Mouse (Mus musculus) embryonic facial prominence, embryonic 14.5 days (tissue): Measurements from ENCODE around the gene Apln. TPM values are rescaled to one million over a fixed set of nuclear protein-coding genes. Genes with fewer than 3 reads are reported as not detected.

Experiments
- ATAC-seq: fragments of 200-750 bp; cut with Nextera tagmentation; 2 replicates; pipeline ENCODE4 v1.8.0; 2017; ENCODE audit warnings: low read depth, moderate number of reproducible peaks, moderate TSS enrichment
- DNase-seq: peaks from one replicate; pipeline ENCODE4 v3.0.0-alpha.2; 2015; ENCODE audit warnings: low spot score
- H3K27ac ChIP-seq: fragments of 300-500 bp; sonication (generic); replicated peaks from 2 replicates; pipeline ENCODE4 v1.5.1; 2014; ENCODE audit warnings: low read depth, mild to moderate bottlenecking, low read length, moderate library complexity
- H3K27me3 ChIP-seq: fragments of 300-500 bp; sonication (generic); replicated peaks from 2 replicates; pipeline ENCODE4 v1.6.1; 2014; ENCODE audit warnings: low read length; ENCODE audit not compliant: control insufficient read depth, insufficient read depth
- H3K36me3 ChIP-seq: fragments of 300-500 bp; sonication (generic); 2 replicates; pipeline ENCODE4 v1.6.1; 2014; ENCODE audit warnings: low read length, mixed read lengths; ENCODE audit not compliant: control insufficient read depth, insufficient read depth
- H3K4me1 ChIP-seq: fragments of 300-500 bp; sonication (generic); 2 replicates; pipeline ENCODE4 v1.6.1; 2014; ENCODE audit warnings: antibody characterized with exemption, low read length; ENCODE audit not compliant: control insufficient read depth, insufficient read depth
- H3K4me2 ChIP-seq: fragments of 300-500 bp; sonication (generic); 2 replicates; pipeline ENCODE4 v1.6.1; 2014; ENCODE audit warnings: low read depth, mild to moderate bottlenecking, low read length, moderate library complexity, mixed read lengths
- H3K4me3 ChIP-seq: fragments of 300-500 bp; sonication (generic); 2 replicates; pipeline ENCODE4 v1.5.1; 2014; ENCODE audit warnings: low read depth, mild to moderate bottlenecking, low read length
- H3K9ac ChIP-seq: fragments of 300-500 bp; sonication (generic); 2 replicates; pipeline ENCODE4 v1.6.1; 2014; ENCODE audit warnings: low read depth, mild to moderate bottlenecking, low read length, moderate library complexity, mixed read lengths
- H3K9me3 ChIP-seq: fragments of 300-500 bp; sonication (generic); 2 replicates; pipeline ENCODE4 v1.6.1; 2016; ENCODE audit warnings: low read length; ENCODE audit not compliant: control insufficient read depth
- WGBS: fragments of 180-500 bp; shearing (Covaris S2); extraction: QIAGEN DNeasy Blood & Tissue Kit; methylation state at CpG from one replicate; pipeline ENCODE4 v1.1.7; 2014; 5-methylcytosine and 5-hydroxymethylcytosine counted together
- polyA plus RNA-seq: library from polyadenylated mRNA; unstranded; fragments of >200 nt; fragmentation: Nextera tagmentation; extraction: Ambion mirVana; gene quantifications from 2 replicates; pipeline ENCODE4 v1.2.1, GENCODE M21; 2014

Gene Apln
- 10.6 and 11.4 TPM in 2 replicates for polyA plus RNA-seq

DNA sequence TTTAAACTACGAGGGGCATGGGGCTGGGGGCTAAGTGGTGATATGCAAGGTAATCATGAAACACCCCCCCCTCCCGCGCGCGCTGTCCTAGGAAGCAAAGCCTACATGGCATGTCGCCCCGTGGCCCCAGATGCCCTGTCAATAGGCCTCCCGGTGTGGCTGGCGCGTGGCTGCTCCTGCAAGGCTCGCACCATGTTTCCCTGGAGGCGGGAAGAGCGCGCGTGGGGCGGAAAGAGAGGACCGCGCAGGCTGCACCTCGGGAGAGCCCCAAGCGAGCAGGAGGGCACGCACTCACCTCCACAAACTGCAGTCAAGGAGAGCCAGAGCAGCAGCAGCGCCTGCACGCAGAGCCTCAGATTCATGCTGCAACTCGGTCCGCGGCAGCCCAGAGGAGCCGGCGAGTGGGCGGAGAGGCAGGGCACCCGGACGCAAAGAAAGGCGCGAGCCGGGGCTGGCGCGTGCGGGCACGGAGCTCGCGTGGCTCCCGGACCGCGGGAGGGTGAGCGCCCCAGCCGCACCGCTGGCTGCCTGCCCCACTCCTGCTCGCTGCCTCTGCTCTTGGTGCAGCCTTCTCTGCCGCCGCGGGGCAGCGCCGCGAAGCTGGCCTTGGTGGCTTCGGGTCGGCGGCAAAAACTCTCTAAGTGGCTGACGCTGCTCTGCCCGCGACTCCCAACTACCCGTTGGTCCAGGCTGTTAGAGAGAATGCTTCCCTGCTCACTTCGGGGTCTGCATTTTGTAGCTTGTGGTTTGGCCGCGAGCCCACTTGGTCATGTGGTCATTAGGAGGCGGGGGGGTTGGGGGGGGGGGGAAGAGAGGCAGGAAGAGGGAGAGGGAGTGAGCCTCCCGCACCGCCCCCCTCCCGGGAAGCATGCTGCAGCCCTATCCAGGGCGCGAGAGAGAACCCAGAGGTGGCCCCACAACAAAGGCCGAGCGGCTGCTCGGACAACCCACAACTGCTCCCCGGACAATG lies at the start of gene Apln:
Apln (minus strand) TSS at position 710 of the 970 bp plus-strand sequence.
- no peaks in the 10 kb centered on the region for H3K4me1 ChIP-seq
- peak within 1 kb of the TSS; percentile 44 for H3K27ac ChIP-seq
- H3K9me3 ChIP-seq: no peaks in the 10 kb centered on the region
- H3K36me3 ChIP-seq: no peaks in the 10 kb centered on the region
- peak within 1 kb of the TSS; percentile 49 for H3K4me3 ChIP-seq
- ATAC-seq (peak; percentile 82), DNase-seq (peak; percentile 59)
- peaks cover 6% of the 10 kb centered on the region for H3K27me3 ChIP-seq
- peak within 1 kb of the TSS; percentile 68 for H3K4me2 ChIP-seq
- peak within 1 kb of the TSS; percentile 66 for H3K9ac ChIP-seq
- whole genome bisulfite sequencing: 26% methylated on average over 41 of the region's 73 CpGs

DNA sequence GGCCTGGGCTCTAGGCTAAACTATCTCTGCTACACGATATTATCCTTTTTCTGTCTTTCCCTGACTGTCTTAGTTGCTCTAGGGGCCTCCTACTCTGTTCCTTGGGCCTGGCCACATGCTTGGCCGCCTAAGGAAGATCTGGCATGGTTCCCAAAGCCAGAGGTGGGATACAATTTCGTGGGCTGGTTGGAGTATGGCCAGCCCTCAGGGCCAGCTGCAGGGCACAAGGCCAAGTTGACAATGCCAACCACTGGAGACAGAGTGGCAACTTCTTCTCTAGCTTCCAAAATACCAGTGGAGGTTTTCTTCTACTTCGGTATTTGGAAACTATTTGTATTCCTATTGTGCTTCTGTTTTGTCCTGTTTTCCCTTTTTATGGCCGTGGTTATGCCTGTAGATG lies 47.7 kb upstream of the Apln start:
- DNase-seq: peak; percentile 26
- no peaks in the 10 kb centered on the region for H3K9me3 ChIP-seq

DNA sequence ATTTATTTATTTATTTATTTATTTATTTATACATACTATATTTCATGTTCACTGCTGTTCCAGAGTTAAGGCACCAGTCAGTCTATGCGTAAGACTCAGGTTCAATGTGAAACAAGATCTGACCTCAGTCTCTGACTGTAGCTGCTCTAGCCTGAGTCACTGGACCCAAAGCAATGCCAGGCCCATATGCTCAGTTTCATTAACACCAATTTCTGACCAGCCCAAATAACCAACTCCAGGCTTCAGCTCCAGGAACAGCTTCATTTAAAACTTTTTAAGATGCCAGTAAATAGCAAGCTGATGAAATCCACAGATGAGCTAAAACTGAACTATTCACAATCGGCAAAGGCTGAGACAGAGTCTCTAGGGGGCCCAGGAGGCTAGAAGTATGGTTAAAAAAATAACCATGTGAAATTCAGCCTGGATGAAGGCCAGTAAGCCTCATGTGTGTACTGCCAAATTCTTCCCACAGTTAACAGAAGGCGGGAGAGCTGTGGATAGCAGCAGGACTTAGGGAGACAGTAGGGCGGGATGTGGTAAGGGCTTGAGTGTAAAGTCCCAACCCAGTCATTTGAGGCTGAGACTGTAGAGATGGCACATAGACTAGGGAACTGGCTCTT lies 42.3 kb upstream of the Apln start:
- Histone ChIP-seq H3K27me3 (no peaks in the 10 kb centered on the region; the same call in 1 of the 2 replicates), H3K9me3 (no peaks in the 10 kb centered on the region), H3K27ac (no peak overlapping the region), H3K4me3 (no peak overlapping the region), H3K4me2 (no peak overlapping the region), H3K36me3 (no peaks in the 10 kb centered on the region), H3K9ac (no peak overlapping the region), H3K4me1 (0 out of 2 replicates have a peak, but pooled peaks cover 4% of the 10 kb centered on the region)
- DNase-seq (peak; percentile 79), ATAC-seq (peak; percentile 47; the same call in 1 of the 2 replicates)
- 59% methylated on average over 4 of the region's 4 CpGs for WGBS

More for the DNA sequence above, 47.7 kb upstream of the Apln start:
- Histone ChIP-seq H3K4me1 (0 out of 2 replicates have a peak, but pooled peaks cover 2% of the 10 kb centered on the region), H3K4me2 (no peak overlapping the region), H3K27me3 (no peaks in the 10 kb centered on the region), H3K4me3 (no peak overlapping the region), H3K9ac (no peak overlapping the region), H3K27ac (no peak overlapping the region; the same call in 1 of the 2 replicates), H3K36me3 (no peaks in the 10 kb centered on the region)
- ATAC-seq: no peak
- 47% methylated on average over 5 of the region's 5 CpGs for WGBS

DNA sequence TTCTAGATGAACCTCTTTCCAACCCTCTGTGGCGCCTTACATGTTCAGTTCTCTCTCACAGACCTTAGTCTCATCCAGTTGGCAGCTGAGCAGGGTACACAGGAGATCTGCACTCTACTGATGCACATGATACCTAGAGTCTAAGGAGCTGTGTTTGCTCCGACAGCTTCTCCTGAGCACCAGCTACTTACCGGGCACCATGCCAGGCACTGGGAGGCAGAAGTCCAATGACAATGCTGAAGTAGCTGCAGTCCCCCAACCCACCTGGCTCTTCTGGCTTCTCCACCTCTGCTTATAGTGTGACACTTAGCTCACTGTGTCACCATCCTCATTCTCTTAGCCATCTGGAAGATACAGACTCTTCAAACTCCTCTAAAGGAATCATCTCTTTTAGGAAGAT lies 40.0 kb upstream of the Apln start:
- Histone ChIP-seq H3K36me3 (no peaks in the 10 kb centered on the region), H3K4me1 (0 out of 2 replicates have a peak, but pooled peaks cover 4% of the 10 kb centered on the region), H3K9me3 (no peaks in the 10 kb centered on the region), H3K4me2 (no peak overlapping the region), H3K4me3 (no peak overlapping the region), H3K27me3 (peaks cover 4% of the 10 kb centered on the region; the same call in 1 of the 2 replicates), H3K9ac (no peak overlapping the region), H3K27ac (no peak overlapping the region)
- WGBS: 88% methylated on average over 3 of the region's 3 CpGs
- ATAC-seq (no peak), DNase-seq (no peak)

DNA sequence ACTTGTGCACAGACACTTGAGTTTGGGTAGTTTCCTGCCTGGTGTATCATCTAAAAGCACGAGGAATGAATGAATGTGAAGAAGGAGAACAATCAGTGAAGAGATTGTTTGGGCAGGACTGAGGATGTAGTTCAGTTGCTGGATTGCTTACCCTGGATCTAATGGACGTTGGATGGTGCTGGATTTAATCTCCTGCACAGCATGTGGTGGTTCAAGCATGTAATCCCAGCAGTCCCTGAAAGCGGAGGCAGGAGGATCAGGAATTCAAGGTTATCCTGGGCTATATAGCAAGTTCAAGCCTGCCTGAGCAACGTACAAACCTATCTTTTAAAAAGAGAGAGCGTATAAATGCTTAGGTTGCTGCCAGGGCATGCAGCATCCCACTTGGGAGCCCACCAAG lies 37.7 kb upstream of the Apln start:
- WGBS: 32% methylated on average over 5 of the region's 5 CpGs
- Histone ChIP-seq H3K27me3 (peaks cover 4% of the 10 kb centered on the region; the same call in 1 of the 2 replicates), H3K27ac (no peak overlapping the region), H3K4me2 (no peak overlapping the region), H3K9ac (no peak overlapping the region), H3K4me1 (0 out of 2 replicates have a peak, but pooled peaks cover 3% of the 10 kb centered on the region), H3K9me3 (no peaks in the 10 kb centered on the region), H3K36me3 (no peaks in the 10 kb centered on the region), H3K4me3 (no peak overlapping the region)
- ATAC-seq (no peak), DNase-seq (no peak)

DNA sequence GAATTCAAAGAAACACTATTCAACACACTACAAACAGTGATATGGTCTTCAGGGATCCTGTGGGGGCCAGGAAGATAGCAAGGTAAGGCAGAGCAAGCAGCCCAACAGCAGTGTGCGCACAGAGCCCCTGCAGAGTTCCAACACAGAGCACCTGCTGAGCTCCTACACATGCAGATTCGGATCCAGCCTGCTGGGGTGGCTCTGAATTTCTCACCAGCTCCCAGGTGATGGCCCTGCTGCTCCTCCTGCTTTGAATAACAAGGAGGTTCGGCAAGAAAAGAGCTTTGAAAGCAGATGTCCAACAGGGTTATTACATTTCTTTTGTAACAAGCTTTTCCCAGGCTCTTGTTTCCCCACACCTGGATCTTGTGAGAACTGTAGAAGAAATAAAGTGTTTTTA lies 37.3 kb upstream of the Apln start:
- no peak for DNase-seq

DNA sequence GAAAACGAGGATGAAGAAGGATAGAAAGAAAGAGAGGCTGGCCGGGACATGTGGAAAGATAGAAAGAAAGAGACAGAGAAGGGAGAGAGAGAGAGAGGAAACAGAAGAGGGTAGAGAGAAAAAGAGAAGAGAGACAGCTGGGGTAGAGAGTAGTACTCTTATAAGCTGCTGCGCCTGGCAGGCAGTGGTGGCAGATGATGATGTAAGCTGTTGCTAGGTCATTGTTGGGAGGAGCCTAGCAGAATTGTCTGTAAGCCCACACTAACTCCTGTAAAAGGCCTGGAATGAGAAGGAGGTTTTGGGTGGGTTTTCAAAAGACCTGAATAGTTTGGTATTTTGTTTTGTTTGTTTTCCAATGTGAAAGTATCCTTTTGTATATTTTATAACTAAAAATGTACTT lies 32.2 kb upstream of the Apln start:
- WGBS: 76% methylated on average over 3 of the region's 3 CpGs
- H3K9ac ChIP-seq: no peak overlapping the region
- H3K9me3 ChIP-seq: no peaks in the 10 kb centered on the region
- no peak overlapping the region for H3K4me3 ChIP-seq
- ATAC-seq: no peak
- 0 out of 2 replicates have a peak, but pooled peaks cover 4% of the 10 kb centered on the region for H3K27me3 ChIP-seq
- no peaks in the 10 kb centered on the region for H3K36me3 ChIP-seq
- DNase-seq: peak; percentile 8
- no peak overlapping the region for H3K4me2 ChIP-seq
- no peak overlapping the region for H3K27ac ChIP-seq
- no peaks in the 10 kb centered on the region for H3K4me1 ChIP-seq

More for the DNA sequence above, 37.3 kb upstream of the Apln start:
- ATAC-seq: no peak
- Histone ChIP-seq H3K9me3 (no peaks in the 10 kb centered on the region), H3K27ac (no peak overlapping the region), H3K4me1 (no peaks in the 10 kb centered on the region), H3K36me3 (no peaks in the 10 kb centered on the region), H3K4me2 (no peak overlapping the region), H3K4me3 (no peak overlapping the region), H3K27me3 (peaks cover 4% of the 10 kb centered on the region; the same call in 1 of the 2 replicates), H3K9ac (no peak overlapping the region)
- 26% methylated on average over 3 of the region's 3 CpGs for WGBS

DNA sequence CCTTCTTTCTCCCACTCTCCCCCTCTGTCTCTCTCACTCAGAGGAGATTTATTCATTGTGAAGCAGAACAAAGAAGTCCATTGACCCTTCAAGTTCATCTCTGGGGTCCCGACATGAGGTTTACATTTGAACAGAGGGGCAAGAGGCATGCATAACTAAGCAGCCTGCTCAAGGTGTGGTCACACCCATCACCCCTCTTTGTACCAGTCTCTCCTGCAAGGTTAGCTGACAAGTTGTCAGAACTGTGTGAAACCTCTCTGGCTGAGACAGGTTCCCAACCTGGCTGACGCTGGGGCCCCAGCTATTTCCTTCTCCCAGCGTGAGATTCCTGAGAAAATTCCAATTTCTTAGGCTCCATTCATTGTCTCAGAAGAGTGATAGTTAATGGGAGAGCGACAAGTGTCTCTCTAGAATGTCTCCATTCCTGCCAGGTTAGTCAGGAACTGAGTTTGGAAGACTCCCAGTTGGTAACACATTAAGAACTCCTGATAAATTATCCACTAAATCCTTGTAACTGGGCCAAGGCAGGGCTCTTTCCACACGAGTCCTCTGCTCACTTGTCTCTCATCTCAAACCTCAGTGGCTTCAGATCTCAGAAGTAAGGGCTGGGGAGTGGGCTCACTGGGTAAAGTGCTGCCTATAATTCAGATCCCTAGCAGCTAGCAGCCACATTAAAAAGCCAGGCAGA lies 29.7 kb upstream of the Apln start:
- no peaks in the 10 kb centered on the region for H3K4me1 ChIP-seq
- no peaks in the 10 kb centered on the region for H3K9me3 ChIP-seq
- no peaks in the 10 kb centered on the region for H3K27me3 ChIP-seq
- no peaks in the 10 kb centered on the region for H3K36me3 ChIP-seq
- no peak overlapping the region for H3K9ac ChIP-seq
- H3K4me2 ChIP-seq: no peak overlapping the region
- no peak overlapping the region for H3K27ac ChIP-seq
- no peak for DNase-seq
- no peak overlapping the region for H3K4me3 ChIP-seq
- WGBS: 33% methylated on average over 5 of the region's 5 CpGs
- no peak for ATAC-seq
